Mouse (Mus musculus): ENCODE results near the gene Col17a1.

DNA sequence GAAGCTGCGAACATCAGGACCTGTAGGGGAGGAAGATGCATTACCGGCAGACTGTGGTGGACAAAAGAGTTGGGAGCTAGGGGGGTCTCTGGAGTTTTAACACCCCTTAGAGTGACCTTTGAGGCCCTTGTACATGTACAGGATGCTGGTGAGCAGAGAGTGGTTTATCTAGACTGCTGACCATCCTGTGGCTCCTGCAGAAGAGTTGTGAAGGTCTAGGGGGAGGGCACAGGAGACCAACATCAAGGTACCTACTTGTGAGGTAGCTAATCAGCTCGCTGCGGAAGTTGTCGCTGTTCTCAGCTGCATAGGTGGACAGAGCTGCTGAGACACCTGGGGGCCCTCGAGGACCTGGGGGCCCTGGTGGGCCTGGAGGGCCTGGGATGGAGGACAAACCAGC, 42.8 kb downstream of the Col17a1 start:
- TF ChIP-seq FLI1 (IDR thresholded peaks at IDR 0.05; ENCODE audit: low read length): no peak
- TF ChIP-seq GATA1 (IDR thresholded peaks at IDR 0.05; ENCODE audit: borderline replicate concordance, low read length): no peak
